Mouse (Mus musculus): ENCODE measurements around the gene Gm21708. TPM values are rescaled to one million over a fixed set of nuclear protein-coding genes. Genes with fewer than 3 reads are reported as not detected.
"Not testable (repeated sequence)": the region's sequence is repeated elsewhere in the genome, so short reads cannot be mapped to it uniquely, and the experiment has no call there.

The Gm21708 gene
- polyA plus RNA-seq (2012; ENCODE audit: insufficient read depth, insufficient read length, missing spikeins): not detected in 2 replicates

GRCm38 (mm10) chrY:3410067-3410466 is at the start of gene Gm21708, which contains the start of gene Gm21704:
Gm21708 (minus strand) TSS chrY:3410167.
Gm21704 (minus strand) TSS chrY:3410167.
- H3K4me3 ChIP-seq (ENCODE audit: insufficient read depth, low read depth, low read length): not testable (repeated sequence)

More at GRCm38 (mm10) chrY:3410067-3410466, at the start of gene Gm21708, which contains the start of gene Gm21704:
- not testable (repeated sequence) for H3K27ac ChIP-seq (replicated peaks; ENCODE audit: low read depth, low read length); H3K4me1 ChIP-seq (ENCODE audit: control insufficient read depth, insufficient read depth, insufficient read length, low read length)

Other genes with a start within 250 kb of the Gm21708 start
- gene Gm21677, start 103.7 kb downstream of the Gm21708 start, polyA plus RNA-seq (2012; ENCODE audit: insufficient read depth, insufficient read length, missing spikeins): not detected in 2 replicates
- not detected in 2 replicates for gene Gm21693, start 64.8 kb downstream of the Gm21708 start, polyA plus RNA-seq (2012; ENCODE audit: insufficient read depth, insufficient read length, missing spikeins)
- not detected in 2 replicates for gene Gm21704, start within 50 bp of the Gm21708 start, polyA plus RNA-seq (2012; ENCODE audit: insufficient read depth, insufficient read length, missing spikeins)